Mouse (Mus musculus) stomach, embryonic 16.5 days (tissue): ENCODE measurements around the gene Skp1a. TPM values are rescaled to one million over a fixed set of nuclear protein-coding genes. Genes with fewer than 3 reads are reported as not detected.

Experiments
- ATAC-seq: fragments of 200-750 bp; cut with Nextera tagmentation; 2 replicates; pipeline ENCODE4 v1.8.0; 2017; ENCODE audit warnings: moderate number of reproducible peaks, moderate TSS enrichment; ENCODE audit not compliant: insufficient read depth, low FRiP score
- H3K27ac ChIP-seq: fragments of 300-500 bp; sonication (generic); 2 replicates; pipeline ENCODE4 v1.5.1; 2014; ENCODE audit warnings: low read length
- H3K27me3 ChIP-seq: fragments of 300-500 bp; sonication (generic); 2 replicates; pipeline ENCODE4 v1.6.1; 2014; ENCODE audit warnings: low read length, control low read depth, mixed read lengths; ENCODE audit not compliant: control insufficient read depth, insufficient read depth
- H3K36me3 ChIP-seq: fragments of 300-500 bp; sonication (generic); 2 replicates; pipeline ENCODE4 v1.6.1; 2014; ENCODE audit warnings: low read length; ENCODE audit not compliant: control insufficient read depth, insufficient read depth
- H3K4me1 ChIP-seq: fragments of 300-500 bp; sonication (generic); 2 replicates; pipeline ENCODE4 v1.6.1; 2014; ENCODE audit warnings: low read length, control low read depth, mixed read lengths; ENCODE audit not compliant: control insufficient read depth, insufficient read depth
- H3K4me2 ChIP-seq: fragments of 300-500 bp; sonication (generic); 2 replicates; pipeline ENCODE4 v1.6.1; 2014; ENCODE audit warnings: low read depth, low read length, mixed read lengths
- H3K4me3 ChIP-seq: fragments of 300-500 bp; sonication (generic); replicated peaks from 2 replicates; pipeline ENCODE4 v1.5.1; 2014; ENCODE audit warnings: mild to moderate bottlenecking, low read length
- H3K9ac ChIP-seq: fragments of 300-500 bp; sonication (generic); 2 replicates; pipeline ENCODE4 v1.6.1; 2014; ENCODE audit warnings: low read length
- H3K9me3 ChIP-seq: fragments of 300-500 bp; sonication (generic); replicated peaks from 2 replicates; pipeline ENCODE4 v1.6.1; 2016; ENCODE audit warnings: low read length, control low read depth; ENCODE audit not compliant: control insufficient read depth
- WGBS: fragments of 180-500 bp; shearing (Covaris S2); extraction: QIAGEN DNeasy Blood & Tissue Kit; methylation state at CpG from one replicate; pipeline ENCODE4 v1.1.7; 2014; 5-methylcytosine and 5-hydroxymethylcytosine counted together
- polyA plus RNA-seq: library from polyadenylated mRNA; unstranded; fragments of >200 nt; fragmentation: Nextera tagmentation; extraction: Ambion mirVana; gene quantifications from 2 replicates; pipeline ENCODE4 v1.2.1, GENCODE M21; 2015

Skp1a gene
- polyA plus RNA-seq, 1 experiment from 2014 or later = 650 TPM

GRCm38 (mm10) chr11:52227053-52227452, 4.7 kb upstream of the Skp1a start:
- no peak overlapping the region for H3K27ac ChIP-seq
- WGBS = 78% methylated on average over 3 of the region's 3 CpGs
- no peak overlapping the region for H3K9ac ChIP-seq
- ATAC-seq = no peak
- peaks cover 16% of the 10 kb centered on the region for H3K4me1 ChIP-seq
- H3K9me3 ChIP-seq = no peaks in the 10 kb centered on the region
- no peaks in the 10 kb centered on the region for H3K27me3 ChIP-seq
- no peaks in the 10 kb centered on the region for H3K36me3 ChIP-seq
- H3K4me2 ChIP-seq = no peak overlapping the region
- no peak overlapping the region for H3K4me3 ChIP-seq

- ATAC-seq = no peak
- H3K4me2 ChIP-seq = no peak overlapping the region
- no peak overlapping the region for H3K9ac ChIP-seq
- H3K36me3 ChIP-seq = no peaks in the 10 kb centered on the region
- no peak overlapping the region for H3K27ac ChIP-seq
- H3K4me3 ChIP-seq = no peak overlapping the region
- WGBS = 71% methylated on average over 13 of the region's 13 CpGs
- no peaks in the 10 kb centered on the region for H3K27me3 ChIP-seq
- H3K4me1 ChIP-seq = peaks cover 16% of the 10 kb centered on the region
- no peaks in the 10 kb centered on the region for H3K9me3 ChIP-seq
These were observed 4.1 kb upstream of the Skp1a start for GRCm38 (mm10) chr11:52227466-52228226.

GRCm38 (mm10) chr11:52228722-52229448, 2.9 kb upstream of the Skp1a start:
- H3K4me2 ChIP-seq = no peak overlapping the region
- WGBS = 71% methylated on average over 7 of the region's 7 CpGs
- no peaks in the 10 kb centered on the region for H3K27me3 ChIP-seq
- H3K36me3 ChIP-seq = no peaks in the 10 kb centered on the region
- H3K4me1 ChIP-seq = peaks cover 18% of the 10 kb centered on the region
- no peak overlapping the region for H3K27ac ChIP-seq
- H3K4me3 ChIP-seq = no peak overlapping the region
- no peak for ATAC-seq
- H3K9ac ChIP-seq = no peak overlapping the region
- no peaks in the 10 kb centered on the region for H3K9me3 ChIP-seq

- Histone ChIP-seq H3K4me3 (peak overlapping the region; percentile 94; the same call in 1 of the 2 replicates), H3K4me2 (peak overlapping the region; percentile 54), H3K27me3 (no peaks in the 10 kb centered on the region), H3K4me1 (peaks cover 15% of the 10 kb centered on the region), H3K9me3 (no peaks in the 10 kb centered on the region), H3K36me3 (no peaks in the 10 kb centered on the region), H3K9ac (peak overlapping the region; percentile 97), H3K27ac (peak overlapping the region; percentile 98)
- 55% methylated on average over 5 of the region's 5 CpGs for WGBS
- ATAC-seq = no peak
These were observed 1.1 kb upstream of the Skp1a start for GRCm38 (mm10) chr11:52230694-52231093.

GRCm38 (mm10) chr11:52233043-52233653, 1.4 kb downstream of the Skp1a start:
- H3K27me3 ChIP-seq = no peaks in the 10 kb centered on the region
- peaks cover 7% of the 10 kb centered on the region; the same call in 1 of the 2 replicates for H3K36me3 ChIP-seq
- ATAC-seq = no peak
- H3K9me3 ChIP-seq = no peaks in the 10 kb centered on the region
- no peak overlapping the region for H3K27ac ChIP-seq
- peak overlapping the region; percentile 88 for H3K4me2 ChIP-seq
- WGBS = 15% methylated on average over 3 of the region's 3 CpGs
- peak overlapping the region; percentile 14; the same call in 1 of the 2 replicates for H3K9ac ChIP-seq
- peak overlapping the region; percentile 94 for H3K4me3 ChIP-seq
- H3K4me1 ChIP-seq = peaks cover 15% of the 10 kb centered on the region

- Histone ChIP-seq H3K9ac (no peak overlapping the region; the same call in 1 of the 2 replicates), H3K4me3 (no peak overlapping the region), H3K27me3 (no peaks in the 10 kb centered on the region), H3K27ac (no peak overlapping the region), H3K9me3 (no peaks in the 10 kb centered on the region), H3K4me1 (peaks cover 15% of the 10 kb centered on the region), H3K36me3 (peaks cover 7% of the 10 kb centered on the region; the same call in 1 of the 2 replicates), H3K4me2 (peak overlapping the region; percentile 88; the same call in 1 of the 2 replicates)
- WGBS = 84% methylated on average over 1 of the region's 1 CpGs
- no peak for ATAC-seq
These were observed 2.1 kb downstream of the Skp1a start for GRCm38 (mm10) chr11:52233906-52234305.

- Histone ChIP-seq H3K27ac (no peak overlapping the region), H3K9me3 (no peaks in the 10 kb centered on the region), H3K4me2 (no peak overlapping the region), H3K4me3 (no peak overlapping the region), H3K36me3 (peaks cover 7% of the 10 kb centered on the region; the same call in 1 of the 2 replicates), H3K9ac (no peak overlapping the region), H3K4me1 (peaks cover 15% of the 10 kb centered on the region), H3K27me3 (no peaks in the 10 kb centered on the region)
- no peak for ATAC-seq
These were observed 2.7 kb downstream of the Skp1a start for GRCm38 (mm10) chr11:52234509-52234908.

GRCm38 (mm10) chr11:52240898-52241542, 9.2 kb downstream of the Skp1a start:
- Histone ChIP-seq H3K4me3 (no peak overlapping the region), H3K9ac (no peak overlapping the region), H3K36me3 (peaks cover 7% of the 10 kb centered on the region; the same call in 1 of the 2 replicates), H3K27ac (no peak overlapping the region), H3K27me3 (no peaks in the 10 kb centered on the region), H3K4me1 (no peaks in the 10 kb centered on the region), H3K4me2 (no peak overlapping the region), H3K9me3 (no peaks in the 10 kb centered on the region)
- ATAC-seq = no peak
- 83% methylated on average over 4 of the region's 4 CpGs for WGBS
